Mouse (Mus musculus): ENCODE measurements around the gene Ms4a4d. TPM values are rescaled to one million over a fixed set of nuclear protein-coding genes. Genes with fewer than 3 reads are reported as not detected.
"Not testable (repeated sequence)": the region's sequence is repeated elsewhere in the genome, so short reads cannot be mapped to it uniquely, and the experiment has no call there.

The Ms4a4d gene
- polyA plus RNA-seq, 1 experiment, result 9.0 TPM

- H3K9me3 ChIP-seq (replicated peaks; ENCODE audit: control insufficient read depth, insufficient read depth, low read length, poor library complexity, severe bottlenecking), result no peaks in the 10 kb centered on the region
- no peak overlapping the region for H3K27ac ChIP-seq (ENCODE audit: insufficient read depth, low read length)
- no peak overlapping the region for H3K4me3 ChIP-seq (ENCODE audit: low read depth, low read length)
- no peaks in the 10 kb centered on the region for H3K4me1 ChIP-seq (ENCODE audit: control insufficient read depth, insufficient read depth, low read length)
- H3K9ac ChIP-seq (ENCODE audit: low read depth, poor library complexity, severe bottlenecking), result no peak overlapping the region
- H3K27me3 ChIP-seq (ENCODE audit: control insufficient read depth, insufficient read depth, low read length, poor library complexity, severe bottlenecking), result no peaks in the 10 kb centered on the region
- no peaks in the 10 kb centered on the region for H3K36me3 ChIP-seq (ENCODE audit: control insufficient read depth, insufficient read depth, low read length, poor library complexity, severe bottlenecking)
- TF ChIP-seq POLR2A (IDR thresholded peaks at IDR 0.05; ENCODE audit: insufficient read depth, low read length) (no peak), CTCF (IDR thresholded peaks at IDR 0.05; ENCODE audit: low read depth, low read length) (no peak), EP300 (IDR thresholded peaks at IDR 0.05; ENCODE audit: insufficient read depth, low read depth, low read length) (no peak)
These were observed 11.3 kb downstream of the Ms4a4d start for GRCm38 (mm10) chr19:11547911-11548310.

GRCm38 (mm10) chr19:11554726-11555125 is 18.1 kb downstream of the Ms4a4d start:
- TF ChIP-seq CTCF (IDR thresholded peaks at IDR 0.05; ENCODE audit: low read depth, low read length) (no peak), EP300 (IDR thresholded peaks at IDR 0.05; ENCODE audit: insufficient read depth, low read depth, low read length) (no peak), POLR2A (IDR thresholded peaks at IDR 0.05; ENCODE audit: insufficient read depth, low read length) (no peak)
- Histone ChIP-seq H3K4me1 (ENCODE audit: control insufficient read depth, insufficient read depth, low read length) (no peaks in the 10 kb centered on the region), H3K9me3 (replicated peaks; ENCODE audit: control insufficient read depth, insufficient read depth, low read length, poor library complexity, severe bottlenecking) (no peaks in the 10 kb centered on the region), H3K36me3 (ENCODE audit: control insufficient read depth, insufficient read depth, low read length, poor library complexity, severe bottlenecking) (no peaks in the 10 kb centered on the region), H3K27me3 (ENCODE audit: control insufficient read depth, insufficient read depth, low read length, poor library complexity, severe bottlenecking) (no peaks in the 10 kb centered on the region), H3K4me3 (ENCODE audit: low read depth, low read length) (no peak overlapping the region), H3K9ac (ENCODE audit: low read depth, poor library complexity, severe bottlenecking) (no peak overlapping the region), H3K27ac (ENCODE audit: insufficient read depth, low read length) (no peak overlapping the region)

DNA sequence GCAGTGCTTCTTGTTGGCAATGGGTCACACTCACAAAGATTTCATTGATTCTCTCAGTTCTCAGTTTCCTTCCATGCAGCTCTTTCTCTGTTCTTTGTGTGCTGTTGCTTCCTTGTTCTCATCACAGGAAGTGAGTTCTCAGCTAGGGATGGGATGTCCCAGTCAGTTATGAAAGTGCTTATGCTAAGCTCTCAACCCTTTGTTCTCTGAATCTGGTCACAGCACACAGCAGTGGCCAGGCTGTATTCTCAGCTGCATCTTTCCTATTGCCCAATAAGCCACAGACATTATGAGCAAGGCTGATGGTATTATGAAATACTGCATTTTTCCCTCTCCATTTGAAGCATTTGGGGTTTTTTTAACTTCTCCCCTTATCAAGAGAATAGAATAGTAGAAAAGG is 23.0 kb downstream of the Ms4a4d start:
- H3K9me3 ChIP-seq (replicated peaks; ENCODE audit: control insufficient read depth, insufficient read depth, low read length, poor library complexity, severe bottlenecking); H3K9ac ChIP-seq (ENCODE audit: low read depth, poor library complexity, severe bottlenecking); H3K4me3 ChIP-seq (ENCODE audit: low read depth, low read length); H3K27ac ChIP-seq (ENCODE audit: insufficient read depth, low read length); H3K36me3 ChIP-seq (ENCODE audit: control insufficient read depth, insufficient read depth, low read length, poor library complexity, severe bottlenecking); H3K27me3 ChIP-seq (ENCODE audit: control insufficient read depth, insufficient read depth, low read length, poor library complexity, severe bottlenecking); H3K4me1 ChIP-seq (ENCODE audit: control insufficient read depth, insufficient read depth, low read length): not testable (repeated sequence)

DNA sequence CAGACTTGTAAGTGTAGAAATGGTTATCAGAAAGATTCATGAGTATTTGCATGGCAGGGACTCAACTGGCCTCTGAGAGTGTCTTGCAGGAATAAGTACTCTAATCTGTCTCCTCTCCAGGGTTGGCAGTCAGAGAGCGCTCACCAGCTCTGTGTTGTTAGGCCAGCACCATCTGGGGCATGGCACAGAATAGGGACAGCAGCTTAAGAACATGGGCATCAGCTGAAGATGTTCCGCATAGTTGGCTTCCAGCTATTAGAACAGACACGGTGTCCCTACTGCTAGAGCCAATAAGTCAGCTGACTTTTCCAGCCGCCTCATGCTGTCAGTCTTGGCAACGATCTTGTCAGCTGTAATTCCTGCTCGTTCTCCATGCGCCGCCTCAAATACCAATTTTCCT is 38.4 kb downstream of the Ms4a4d start:
- no peak for TF ChIP-seq CTCF (IDR thresholded peaks at IDR 0.05; ENCODE audit: low read depth, low read length)
- no peak for TF ChIP-seq POLR2A (IDR thresholded peaks at IDR 0.05; ENCODE audit: insufficient read depth, low read length)
- TF ChIP-seq EP300 (IDR thresholded peaks at IDR 0.05; ENCODE audit: insufficient read depth, low read depth, low read length), result no peak
- Histone ChIP-seq H3K9me3 (replicated peaks; ENCODE audit: control insufficient read depth, insufficient read depth, low read length, poor library complexity, severe bottlenecking) (no peaks in the 10 kb centered on the region), H3K4me3 (ENCODE audit: low read depth, low read length) (no peak overlapping the region), H3K27me3 (ENCODE audit: control insufficient read depth, insufficient read depth, low read length, poor library complexity, severe bottlenecking) (no peaks in the 10 kb centered on the region), H3K9ac (ENCODE audit: low read depth, poor library complexity, severe bottlenecking) (no peak overlapping the region), H3K27ac (ENCODE audit: insufficient read depth, low read length) (no peak overlapping the region), H3K4me1 (ENCODE audit: control insufficient read depth, insufficient read depth, low read length) (no peaks in the 10 kb centered on the region), H3K36me3 (ENCODE audit: control insufficient read depth, insufficient read depth, low read length, poor library complexity, severe bottlenecking) (no peaks in the 10 kb centered on the region)

DNA sequence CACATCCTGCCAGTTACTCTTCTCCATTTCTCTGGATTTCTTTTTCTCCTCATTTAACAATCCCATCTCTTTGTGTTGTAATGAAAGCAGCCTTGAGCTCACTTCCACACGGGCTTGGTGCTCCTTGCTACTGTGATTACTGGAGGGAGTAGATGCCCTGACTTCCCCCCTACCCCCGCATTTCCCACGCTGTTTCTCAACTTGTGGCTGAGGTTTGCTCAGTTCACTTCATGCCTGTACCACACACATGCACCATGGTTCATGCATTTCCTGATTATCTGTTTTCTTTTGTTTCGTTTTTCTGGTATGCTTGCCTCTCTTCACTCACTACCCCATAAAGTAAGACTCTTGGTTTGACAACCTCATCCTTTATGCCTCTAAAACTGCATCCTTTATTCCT is 52.6 kb downstream of the Ms4a4d start:
- TF ChIP-seq EP300 (IDR thresholded peaks at IDR 0.05; ENCODE audit: insufficient read depth, low read depth, low read length) (no peak), CTCF (IDR thresholded peaks at IDR 0.05; ENCODE audit: low read depth, low read length) (no peak)
- Histone ChIP-seq H3K4me1 (ENCODE audit: control insufficient read depth, insufficient read depth, low read length) (no peaks in the 10 kb centered on the region), H3K27ac (ENCODE audit: insufficient read depth, low read length) (no peak overlapping the region), H3K9me3 (replicated peaks; ENCODE audit: control insufficient read depth, insufficient read depth, low read length, poor library complexity, severe bottlenecking) (no peaks in the 10 kb centered on the region; the same call in 1 of the 2 replicates), H3K4me3 (ENCODE audit: low read depth, low read length) (no peak overlapping the region), H3K36me3 (ENCODE audit: control insufficient read depth, insufficient read depth, low read length, poor library complexity, severe bottlenecking) (no peaks in the 10 kb centered on the region), H3K9ac (ENCODE audit: low read depth, poor library complexity, severe bottlenecking) (no peak overlapping the region), H3K27me3 (ENCODE audit: control insufficient read depth, insufficient read depth, low read length, poor library complexity, severe bottlenecking) (peaks cover 2% of the 10 kb centered on the region; the same call in 1 of the 2 replicates)

DNA sequence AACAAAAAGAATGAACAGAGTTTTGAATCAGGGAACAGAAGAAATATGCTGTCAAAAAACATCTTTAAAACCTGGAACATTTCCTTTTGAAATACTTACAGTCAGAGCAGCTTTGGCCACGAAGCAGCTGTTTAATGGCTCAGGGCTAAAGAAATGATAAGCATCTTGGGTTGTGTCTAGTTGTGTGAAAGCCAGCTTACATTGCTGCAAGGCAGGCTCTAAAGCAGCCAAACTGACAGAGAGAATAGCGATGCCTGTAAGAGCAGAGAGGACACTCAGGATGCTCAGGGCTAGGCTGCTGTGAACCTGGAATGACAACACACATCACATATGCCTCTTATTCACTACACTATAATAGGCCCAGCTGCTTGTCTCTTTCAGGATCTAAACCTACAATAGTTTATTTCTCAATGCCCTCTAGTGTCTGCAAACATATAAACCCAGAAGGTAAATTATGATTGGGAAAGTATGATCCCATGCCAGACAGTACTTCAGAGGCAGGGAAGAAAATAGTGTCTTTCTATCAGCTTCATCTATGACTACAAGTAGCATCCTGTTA is 53.4 kb downstream of the Ms4a4d start:
- H3K4me3 ChIP-seq (ENCODE audit: low read depth, low read length), result no peak overlapping the region
- H3K36me3 ChIP-seq (ENCODE audit: control insufficient read depth, insufficient read depth, low read length, poor library complexity, severe bottlenecking), result no peaks in the 10 kb centered on the region

More for the DNA sequence above, 53.4 kb downstream of the Ms4a4d start:
- TF ChIP-seq CTCF (IDR thresholded peaks at IDR 0.05; ENCODE audit: low read depth, low read length) (no peak), POLR2A (IDR thresholded peaks at IDR 0.05; ENCODE audit: insufficient read depth, low read length) (no peak), EP300 (IDR thresholded peaks at IDR 0.05; ENCODE audit: insufficient read depth, low read depth, low read length) (no peak)
- no peak overlapping the region for H3K27ac ChIP-seq (ENCODE audit: insufficient read depth, low read length)
- no peaks in the 10 kb centered on the region for H3K4me1 ChIP-seq (ENCODE audit: control insufficient read depth, insufficient read depth, low read length)
- H3K9me3 ChIP-seq (replicated peaks; ENCODE audit: control insufficient read depth, insufficient read depth, low read length, poor library complexity, severe bottlenecking), result no peaks in the 10 kb centered on the region; the same call in 1 of the 2 replicates
- H3K27me3 ChIP-seq (ENCODE audit: control insufficient read depth, insufficient read depth, low read length, poor library complexity, severe bottlenecking), result peaks cover 2% of the 10 kb centered on the region; the same call in 1 of the 2 replicates
- no peak overlapping the region for H3K9ac ChIP-seq (ENCODE audit: low read depth, poor library complexity, severe bottlenecking)

All from ES-Bruce4 (cell line).